In the genomic region with DNA sequence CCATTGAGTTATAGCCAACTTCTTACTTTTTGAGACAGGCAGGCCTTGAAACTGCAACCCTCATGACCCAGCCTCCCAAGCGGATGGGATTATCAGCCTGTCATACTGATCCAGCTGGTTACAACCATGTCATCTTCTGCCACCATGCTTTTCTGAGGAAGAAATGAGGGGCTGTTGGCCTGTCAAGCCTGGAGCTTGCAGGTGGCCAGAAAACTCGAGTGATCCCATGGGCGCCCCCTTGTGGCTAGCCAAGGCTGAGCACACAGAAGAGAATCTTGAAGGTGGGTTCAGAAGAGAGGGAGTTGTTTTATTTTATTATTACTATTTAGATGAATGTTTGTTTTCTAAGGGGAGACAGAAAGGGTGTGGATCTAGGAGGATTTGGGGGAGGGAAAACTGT, we compare ENCODE assay signal across 9 mouse cellular contexts. TPM values are rescaled to one million over a fixed set of nuclear protein-coding genes. Genes with fewer than 3 reads are reported as not detected.
DNase-seq lines count a peak whose midpoint lies in the region; ATAC-seq and TF ChIP-seq lines count a peak whose summit lies in the region.
"Had no signal": no experiment of that assay in that cellular context is flagged by ENCODE, and none has a peak within 500 bp of the region (broad histone marks: within the 10 kb centered on the region; RNA-seq: fewer than 3 reads in every experiment).

No protein-coding gene starts in this region.

- peaks cover 4% of the 10 kb centered on the region; the same call in 1 of the 2 replicates for H3K9me3 ChIP-seq in hindbrain, embryonic 10.5 days
- no peaks in the 10 kb centered on the region for H3K9me3 ChIP-seq in hindbrain, embryonic 12.5 days (replicated peaks)
- no peaks in the 10 kb centered on the region; the same call in 1 of the 2 replicates for H3K9me3 ChIP-seq in limb, embryonic 11.5 days (ENCODE audit: control insufficient read depth, low read length)

- ATAC-seq in hindbrain, embryonic 12.5 days (ENCODE audit: low FRiP score): no peak
- ATAC-seq in limb, embryonic 11.5 days (ENCODE audit: insufficient number of reproducible peaks, low FRiP score, low TSS enrichment, low read depth): no peak

- peaks cover 11% of the 10 kb centered on the region for H3K4me1 ChIP-seq in hindbrain, embryonic 10.5 days (replicated peaks)
- peaks cover 4% of the 10 kb centered on the region for H3K4me1 ChIP-seq in hindbrain, embryonic 12.5 days
- H3K4me1 ChIP-seq in spleen, adult 2 months (ENCODE audit: control insufficient read depth, insufficient read depth, insufficient read length): no peaks in the 10 kb centered on the region
- H3K4me1 ChIP-seq in limb, embryonic 11.5 days (ENCODE audit: control insufficient read depth, insufficient read depth, low read length): no peaks in the 10 kb centered on the region
- H3K4me1 ChIP-seq in small intestine, adult 2 months (ENCODE audit: control insufficient read depth, insufficient read depth, insufficient read length, low read length): no peaks in the 10 kb centered on the region

- peaks cover 5% of the 10 kb centered on the region; the same call in 1 of the 2 replicates for H3K36me3 ChIP-seq in hindbrain, embryonic 10.5 days
- H3K36me3 ChIP-seq in hindbrain, embryonic 12.5 days: no peaks in the 10 kb centered on the region
- H3K36me3 ChIP-seq in spleen, adult 2 months (ENCODE audit: control insufficient read depth, insufficient read depth, low read length): no peaks in the 10 kb centered on the region
- H3K36me3 ChIP-seq in limb, embryonic 11.5 days (ENCODE audit: control insufficient read depth, insufficient read depth, low read length): no peaks in the 10 kb centered on the region
- H3K36me3 ChIP-seq in small intestine, adult 2 months (ENCODE audit: control insufficient read depth, insufficient read depth, low read length): no peaks in the 10 kb centered on the region

- no peak overlapping the region for H3K4me2 ChIP-seq in hindbrain, embryonic 12.5 days (replicated peaks)
- H3K4me2 ChIP-seq in limb, embryonic 11.5 days (ENCODE audit: low read depth, severe bottlenecking): no peak overlapping the region

- TF ChIP-seq POLR2A in spleen, adult 2 months (IDR thresholded peaks at IDR 0.05; ENCODE audit: low read depth, low read length): no peak
- TF ChIP-seq POLR2A in small intestine, adult 2 months (IDR thresholded peaks at IDR 0.05; ENCODE audit: low read depth, low read length): no peak

- H3K27ac ChIP-seq in hindbrain, embryonic 10.5 days: no peak overlapping the region
- H3K27ac ChIP-seq in hindbrain, embryonic 12.5 days: no peak overlapping the region
- no peak overlapping the region for H3K27ac ChIP-seq in spleen, adult 2 months (ENCODE audit: insufficient read depth, low read length)
- H3K27ac ChIP-seq in limb, embryonic 11.5 days (replicated peaks; ENCODE audit: low read depth, low read length): no peak overlapping the region
- H3K27ac ChIP-seq in small intestine, adult 2 months (ENCODE audit: insufficient read depth, low read depth, low read length): no peak overlapping the region

- peaks cover 29% of the 10 kb centered on the region for H3K27me3 ChIP-seq in hindbrain, embryonic 10.5 days (ENCODE audit: insufficient read depth, poor library complexity, severe bottlenecking)
- H3K27me3 ChIP-seq in hindbrain, embryonic 12.5 days: peaks cover 10% of the 10 kb centered on the region
- H3K27me3 ChIP-seq in spleen, adult 2 months (ENCODE audit: control insufficient read depth, insufficient read depth, low read length): no peaks in the 10 kb centered on the region
- no peaks in the 10 kb centered on the region for H3K27me3 ChIP-seq in limb, embryonic 11.5 days (ENCODE audit: control insufficient read depth, insufficient read depth, low read length)
- no peaks in the 10 kb centered on the region for H3K27me3 ChIP-seq in small intestine, adult 2 months (ENCODE audit: control insufficient read depth, insufficient read depth, low read length)

- WGBS in hindbrain, embryonic 10.5 days: 22% methylated on average over 3 of the region's 3 CpGs
- 21% methylated on average over 3 of the region's 3 CpGs for WGBS in hindbrain, embryonic 12.5 days
- WGBS in spleen, adult 2 months: 26% methylated on average over 3 of the region's 3 CpGs
- WGBS in limb, embryonic 11.5 days: 22% methylated on average over 3 of the region's 3 CpGs
- 29% methylated on average over 3 of the region's 3 CpGs for WGBS in small intestine, adult 2 months

- no peak overlapping the region for H3K9ac ChIP-seq in hindbrain, embryonic 12.5 days
- H3K9ac ChIP-seq in limb, embryonic 11.5 days (ENCODE audit: low read length): no peak overlapping the region

- H3K4me3 ChIP-seq in hindbrain, embryonic 10.5 days: no peak overlapping the region
- H3K4me3 ChIP-seq in hindbrain, embryonic 12.5 days: no peak overlapping the region
- no peak overlapping the region for H3K4me3 ChIP-seq in spleen, adult 2 months (ENCODE audit: extremely low read depth, insufficient read depth, insufficient read length)
- H3K4me3 ChIP-seq in limb, embryonic 11.5 days (ENCODE audit: low read depth, low read length): no peak overlapping the region
- H3K4me3 ChIP-seq in small intestine, adult 2 months (ENCODE audit: low read depth, low read length): no peak overlapping the region
- H3K4me3 ChIP-seq: myocyte had no signal

- TF ChIP-seq CTCF in spleen, adult 2 months (IDR thresholded peaks at IDR 0.05; ENCODE audit: extremely low read depth, insufficient read depth, insufficient read length, insufficient replicate concordance): peak; percentile 50; the same call in 1 of the 2 replicates
- peak; percentile 64; the same call in 1 of the 2 replicates for TF ChIP-seq CTCF in small intestine, adult 2 months (IDR thresholded peaks at IDR 0.05; ENCODE audit: extremely low read depth, insufficient read length, insufficient replicate concordance, low read depth, low read length)

- peak; percentile 66 for DNase-seq in hindbrain, embryonic 10.5 days (ENCODE audit: low spot score)
- DNase-seq in spleen, adult 2 months (ENCODE audit: low read depth in 1 of 2, low spot score in 2 of 2): no peak
- no peak for DNase-seq in spleen, postnatal 36 days (ENCODE audit: low spot score in 2 of 2)
- DNase-seq in c-Kit-positive CD71-negative TER-119-negative erythroid progenitor cells, embryonic 14.5 days (ENCODE audit: low read depth): peak; percentile 17
- DNase-seq in limb, embryonic 11.5 days (ENCODE audit: low spot score): peak; percentile 81
- DNase-seq in left cerebral cortex, adult 8-10 months (ENCODE audit: low spot score in 2 of 2): no peak

RNA-seq across cellular contexts. Expression of gene Fam181a, which starts 4.1 kb away (rescaled TPM):
- 24.9 and 26.1 TPM in 2 replicates for polyA plus RNA-seq in hindbrain, embryonic 10.5 days (2016; fragmentation: Nextera tagmentation; extraction: Ambion mirVana)
- 13.6 and 14.4 TPM in 2 replicates for polyA plus RNA-seq in hindbrain, embryonic 12.5 days (2016; fragmentation: Nextera tagmentation; extraction: Ambion mirVana)
- polyA plus RNA-seq in spleen, adult 2 months (2012; rRNA removed): not detected in 2 replicates
- polyA plus RNA-seq in limb, embryonic 11.5 days (2014; fragmentation: Nextera tagmentation; extraction: Ambion mirVana): not detected in 2 replicates
- not detected in 2 replicates for polyA plus RNA-seq in small intestine, adult 2 months (2012; rRNA removed)
- total RNA-seq in left cerebral cortex, adult 8-10 months (2022): 1 to 10 TPM; 1.9 to 4.9 (median 3.1) TPM
- polyA plus RNA-seq: myocyte had no signal

RNA-seq across cellular contexts. Expression of gene Asb2, which starts 49.1 kb away (rescaled TPM):
- 0.64 and 1.2 TPM in 2 replicates for polyA plus RNA-seq in hindbrain, embryonic 10.5 days (2016; fragmentation: Nextera tagmentation; extraction: Ambion mirVana)
- polyA plus RNA-seq in hindbrain, embryonic 12.5 days (2016; fragmentation: Nextera tagmentation; extraction: Ambion mirVana): 0.71 and 2.0 TPM in 2 replicates
- polyA plus RNA-seq in spleen, adult 2 months (2012; rRNA removed): 128 and 216 TPM in 2 replicates
- 0.87 and 1.4 TPM in 2 replicates for polyA plus RNA-seq in limb, embryonic 11.5 days (2014; fragmentation: Nextera tagmentation; extraction: Ambion mirVana)
- 75.6 and 106 TPM in 2 replicates for polyA plus RNA-seq in small intestine, adult 2 months (2012; rRNA removed)
- total RNA-seq in left cerebral cortex, adult 8-10 months (2022): 1 to 10 TPM; 4.2 to 7.1 (median 4.7) TPM

Comparison
In these comparisons a context has a peak if more than half of its experiments do, and no peak if none do; other contexts are left out.
1. DNase-seq: peak in hindbrain, embryonic 10.5 days (single experiment), c-Kit-positive CD71-negative TER-119-negative erythroid progenitor cells, embryonic 14.5 days (single experiment) and limb, embryonic 11.5 days (single experiment); none in spleen, adult 2 months (0 of 2), spleen, postnatal 36 days (0 of 2) and left cerebral cortex, adult 8-10 months (0 of 2).
2. RNA of gene Fam181a, which starts 4.1 kb away (polyA plus RNA-seq): 24.9 to 26.1 TPM in hindbrain, embryonic 10.5 days and 13.6 to 14.4 TPM in hindbrain, embryonic 12.5 days; not detected in spleen, adult 2 months, not detected in limb, embryonic 11.5 days and not detected in small intestine, adult 2 months; every median in the first group is over 10 times any median in the second.
3. RNA of gene Asb2, which starts 49.1 kb away (polyA plus RNA-seq): 128 to 216 TPM in spleen, adult 2 months and 75.6 to 106 TPM in small intestine, adult 2 months; 0.87 to 1.4 TPM in limb, embryonic 11.5 days, 0.71 to 2.0 TPM in hindbrain, embryonic 12.5 days and 0.64 to 1.2 TPM in hindbrain, embryonic 10.5 days; every median in the first group is over 10 times any median in the second.